Mouse (Mus musculus): Measurements from ENCODE around the gene Msantd2.

The Msantd2 gene

GRCm38 (mm10) chr9:37572204-37572876, 83.2 kb downstream of the Msantd2 start:
- no peak for DNase-seq
